Mouse (Mus musculus): ENCODE data around the gene Itsn1. TPM values are rescaled to one million over a fixed set of nuclear protein-coding genes. Genes with fewer than 3 reads are reported as not detected.

The Itsn1 gene
- polyA plus RNA-seq, 1 experiment from 2014 or later: 18.1 TPM

- Histone ChIP-seq H3K9me3 (replicated peaks; ENCODE audit: control insufficient read depth, low read length) (no peaks in the 10 kb centered on the region), H3K36me3 (ENCODE audit: control insufficient read depth, insufficient read depth, low read length) (no peaks in the 10 kb centered on the region), H3K4me1 (ENCODE audit: control insufficient read depth, insufficient read depth, low read length) (no peaks in the 10 kb centered on the region), H3K4me2 (ENCODE audit: low read depth, low read length) (no peak overlapping the region), H3K4me3 (replicated peaks; ENCODE audit: low read length) (no peak overlapping the region), H3K27me3 (ENCODE audit: control insufficient read depth, insufficient read depth, low read length) (no peaks in the 10 kb centered on the region), H3K9ac (ENCODE audit: low read length) (no peak overlapping the region), H3K27ac (ENCODE audit: low read length) (no peak overlapping the region)
- WGBS: 87% methylated on average over 8 of the region's 8 CpGs
- no peak for ATAC-seq (ENCODE audit: insufficient read depth, low FRiP score)
Observed at GRCm38 (mm10) chr16:91954766-91955165, 225.7 kb downstream of the Itsn1 start.

DNA sequence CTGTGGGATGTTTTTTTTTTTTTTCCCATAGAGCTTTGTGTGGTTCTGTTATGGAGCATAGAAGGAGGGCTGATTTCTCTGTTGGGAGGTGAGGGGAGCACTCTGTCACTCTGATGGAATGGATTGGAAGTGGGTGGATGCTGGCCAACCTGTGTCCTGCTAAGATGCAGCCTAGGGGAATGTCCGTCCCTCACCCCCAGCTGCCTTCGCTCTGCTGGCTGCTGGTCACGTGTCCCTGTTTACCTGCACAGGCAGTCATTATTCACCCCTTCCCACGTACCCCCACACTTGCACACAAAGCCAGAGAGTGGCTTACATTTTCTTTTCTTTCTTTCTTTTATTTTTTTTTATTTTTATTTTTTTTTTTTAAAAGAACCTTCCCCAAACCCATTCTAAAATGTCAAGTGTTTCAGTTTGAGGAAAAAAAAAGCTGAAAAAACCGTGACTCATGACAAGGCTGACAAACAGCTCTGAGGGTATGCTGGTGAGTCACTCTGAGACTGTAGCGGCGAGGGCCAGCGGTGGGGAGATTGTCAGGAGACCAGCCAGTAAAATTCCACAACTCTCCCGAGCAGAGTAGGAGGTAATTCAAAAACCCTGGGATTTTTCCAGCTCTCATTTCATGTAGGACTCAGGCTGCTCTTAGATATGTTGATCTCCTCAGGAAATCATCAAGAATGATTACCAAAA, 233.3 kb downstream of the Itsn1 start:
- Histone ChIP-seq H3K9ac (ENCODE audit: low read length) (0 out of 2 replicates have a peak overlapping the region, but pooled peaks have one; percentile 42), H3K27ac (ENCODE audit: low read length) (no peak overlapping the region; the same call in 1 of the 2 replicates), H3K4me1 (ENCODE audit: control insufficient read depth, insufficient read depth, low read length) (peaks cover 9% of the 10 kb centered on the region; the same call in 1 of the 2 replicates), H3K4me2 (ENCODE audit: low read depth, low read length) (peak overlapping the region; percentile 39), H3K4me3 (replicated peaks; ENCODE audit: low read length) (peak overlapping the region; percentile 18), H3K36me3 (ENCODE audit: control insufficient read depth, insufficient read depth, low read length) (no peaks in the 10 kb centered on the region), H3K27me3 (ENCODE audit: control insufficient read depth, insufficient read depth, low read length) (no peaks in the 10 kb centered on the region), H3K9me3 (replicated peaks; ENCODE audit: control insufficient read depth, low read length) (no peaks in the 10 kb centered on the region)
- ATAC-seq (ENCODE audit: insufficient read depth, low FRiP score): peak; percentile 68
- 8% methylated on average over 9 of the region's 9 CpGs for WGBS

DNA sequence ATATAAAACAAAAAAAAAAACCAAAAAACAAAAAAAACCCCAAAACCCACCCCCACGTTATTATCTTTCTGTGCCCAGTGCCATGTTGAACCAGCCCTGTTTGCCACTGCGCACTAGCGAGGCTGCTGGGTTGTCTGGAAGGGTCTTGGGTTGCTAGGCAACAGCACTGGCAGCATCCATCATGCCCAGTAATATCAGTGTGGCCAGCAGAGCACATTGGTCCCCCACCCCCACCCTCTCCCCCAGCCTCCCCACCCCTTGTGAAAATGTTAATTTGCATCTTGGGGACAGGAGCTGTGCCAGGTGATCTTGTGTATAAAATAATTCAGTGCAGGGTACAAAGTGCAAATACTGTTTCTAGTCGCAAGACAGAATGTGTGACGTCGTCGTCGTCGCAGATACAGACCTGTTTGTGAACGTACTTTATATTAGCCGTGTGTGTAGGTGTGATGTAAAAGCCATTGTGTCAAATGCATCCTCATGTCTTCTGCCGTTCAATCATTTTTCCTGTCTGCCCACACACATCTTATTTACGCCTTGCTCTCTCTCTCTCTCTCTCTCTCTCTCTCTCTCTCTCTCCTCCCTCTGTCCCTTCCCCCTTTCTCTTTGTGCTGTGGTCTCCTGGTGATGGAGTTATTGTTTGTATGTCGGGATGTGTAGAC, 233.9 kb downstream of the Itsn1 start:
- no peak overlapping the region for H3K27ac ChIP-seq (ENCODE audit: low read length)
- H3K9ac ChIP-seq (ENCODE audit: low read length): no peak overlapping the region
- no peak overlapping the region for H3K4me3 ChIP-seq (replicated peaks; ENCODE audit: low read length)
- no peaks in the 10 kb centered on the region for H3K9me3 ChIP-seq (replicated peaks; ENCODE audit: control insufficient read depth, low read length)
- H3K27me3 ChIP-seq (ENCODE audit: control insufficient read depth, insufficient read depth, low read length): no peaks in the 10 kb centered on the region
- WGBS: 34% methylated on average over 14 of the region's 14 CpGs
- peak overlapping the region; percentile 39; the same call in 1 of the 2 replicates for H3K4me2 ChIP-seq (ENCODE audit: low read depth, low read length)
- ATAC-seq (ENCODE audit: insufficient read depth, low FRiP score): peak; percentile 59; the same call in 1 of the 2 replicates
- no peaks in the 10 kb centered on the region for H3K36me3 ChIP-seq (ENCODE audit: control insufficient read depth, insufficient read depth, low read length)
- H3K4me1 ChIP-seq (ENCODE audit: control insufficient read depth, insufficient read depth, low read length): peaks cover 9% of the 10 kb centered on the region; the same call in 1 of the 2 replicates

DNA sequence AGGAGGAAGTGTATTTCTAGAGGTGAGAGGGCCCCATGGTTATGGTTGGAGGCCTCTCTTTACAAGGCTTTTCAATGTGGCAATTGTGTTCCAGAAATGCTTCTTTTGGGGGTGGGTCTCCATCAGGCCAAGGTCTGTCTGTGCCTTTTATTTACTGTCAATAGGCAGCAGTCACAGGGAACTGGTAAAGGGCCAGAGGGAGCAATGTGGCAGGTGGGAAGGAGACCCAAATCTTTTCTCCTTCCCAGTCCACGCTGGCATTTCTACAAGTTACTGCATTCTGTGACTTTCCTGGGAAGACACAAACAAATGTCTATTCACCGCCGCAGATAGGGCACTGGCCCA, 234.4 kb downstream of the Itsn1 start:
- no peaks in the 10 kb centered on the region for H3K9me3 ChIP-seq (replicated peaks; ENCODE audit: control insufficient read depth, low read length)
- no peaks in the 10 kb centered on the region for H3K27me3 ChIP-seq (ENCODE audit: control insufficient read depth, insufficient read depth, low read length)
- no peak overlapping the region for H3K9ac ChIP-seq (ENCODE audit: low read length)
- H3K4me1 ChIP-seq (ENCODE audit: control insufficient read depth, insufficient read depth, low read length): peaks cover 9% of the 10 kb centered on the region; the same call in 1 of the 2 replicates
- H3K36me3 ChIP-seq (ENCODE audit: control insufficient read depth, insufficient read depth, low read length): no peaks in the 10 kb centered on the region
- no peak overlapping the region for H3K27ac ChIP-seq (ENCODE audit: low read length)
- H3K4me2 ChIP-seq (ENCODE audit: low read depth, low read length): no peak overlapping the region
- ATAC-seq (ENCODE audit: insufficient read depth, low FRiP score): no peak
- no peak overlapping the region for H3K4me3 ChIP-seq (replicated peaks; ENCODE audit: low read length)
- 75% methylated on average over 3 of the region's 3 CpGs for WGBS

DNA sequence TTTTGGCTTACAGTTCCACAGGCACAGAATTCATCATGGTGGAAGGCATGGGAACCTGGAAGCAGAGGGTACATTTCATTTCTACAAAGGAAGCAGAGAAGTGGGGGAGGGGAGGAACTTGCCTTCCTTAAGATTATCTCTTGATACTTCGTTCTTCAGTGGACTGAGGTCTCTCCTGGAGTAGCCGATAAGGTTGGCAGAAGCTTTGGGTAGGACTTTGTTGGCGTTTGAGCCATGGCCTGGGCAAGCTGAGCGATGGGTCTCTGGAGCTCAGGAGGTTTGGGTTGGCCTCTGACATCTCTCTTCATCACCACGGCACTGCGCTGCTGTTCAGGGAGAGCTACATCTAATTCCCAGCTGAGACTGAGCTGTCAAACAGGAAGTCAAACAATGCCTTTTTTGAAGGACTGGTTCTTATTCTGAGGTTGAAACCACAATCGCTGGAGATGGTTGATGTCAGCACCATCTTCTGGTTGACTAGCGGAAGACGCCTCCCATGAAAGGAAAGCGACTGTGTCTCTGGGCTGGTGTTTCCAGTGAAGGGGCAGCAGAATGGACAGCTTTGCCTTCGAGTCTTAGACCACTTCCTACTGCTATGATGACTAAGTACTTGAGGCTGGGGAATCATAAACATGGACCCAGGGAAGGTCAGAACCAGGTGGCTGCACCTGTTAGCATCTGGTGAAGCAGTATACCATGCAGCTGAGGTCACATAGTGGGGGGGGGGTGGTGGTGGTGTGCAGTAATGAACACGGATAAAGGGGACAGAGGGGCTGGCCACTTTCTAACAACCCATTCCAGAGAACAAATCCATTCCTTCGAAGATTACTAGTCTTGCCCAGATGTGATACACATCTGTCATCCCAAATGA, 235.5 kb downstream of the Itsn1 start:
- no peak overlapping the region for H3K4me3 ChIP-seq (replicated peaks; ENCODE audit: low read length)
- H3K4me2 ChIP-seq (ENCODE audit: low read depth, low read length): no peak overlapping the region
- no peak overlapping the region for H3K27ac ChIP-seq (ENCODE audit: low read length)
- no peak overlapping the region for H3K9ac ChIP-seq (ENCODE audit: low read length)
- WGBS: 70% methylated on average over 13 of the region's 13 CpGs
- H3K36me3 ChIP-seq (ENCODE audit: control insufficient read depth, insufficient read depth, low read length): no peaks in the 10 kb centered on the region
- no peak for ATAC-seq (ENCODE audit: insufficient read depth, low FRiP score)
- no peaks in the 10 kb centered on the region for H3K9me3 ChIP-seq (replicated peaks; ENCODE audit: control insufficient read depth, low read length)
- peaks cover 9% of the 10 kb centered on the region; the same call in 1 of the 2 replicates for H3K4me1 ChIP-seq (ENCODE audit: control insufficient read depth, insufficient read depth, low read length)
- H3K27me3 ChIP-seq (ENCODE audit: control insufficient read depth, insufficient read depth, low read length): no peaks in the 10 kb centered on the region

DNA sequence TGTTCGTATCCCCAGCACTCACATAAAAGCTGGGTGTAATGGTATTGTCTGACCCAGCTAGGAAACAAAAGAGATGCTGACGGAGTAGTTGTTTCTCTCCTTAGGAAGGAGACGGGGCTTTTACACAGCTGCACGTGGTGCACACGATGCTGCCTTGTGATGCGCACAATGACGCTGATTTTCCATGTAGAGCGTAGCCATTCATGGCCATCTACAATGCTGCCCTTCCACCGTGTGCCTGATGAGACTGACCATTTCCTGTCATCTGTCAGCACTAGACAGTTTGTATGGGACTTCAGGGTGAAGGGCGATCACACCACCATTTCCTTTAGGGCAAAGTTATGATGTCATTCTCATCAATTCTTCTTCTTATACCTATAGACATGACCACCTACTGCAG, 239.6 kb downstream of the Itsn1 start:
- WGBS: 73% methylated on average over 10 of the region's 10 CpGs
- Histone ChIP-seq H3K4me3 (replicated peaks; ENCODE audit: low read length) (no peak overlapping the region), H3K4me1 (ENCODE audit: control insufficient read depth, insufficient read depth, low read length) (no peaks in the 10 kb centered on the region), H3K9me3 (replicated peaks; ENCODE audit: control insufficient read depth, low read length) (no peaks in the 10 kb centered on the region), H3K4me2 (ENCODE audit: low read depth, low read length) (no peak overlapping the region), H3K27me3 (ENCODE audit: control insufficient read depth, insufficient read depth, low read length) (no peaks in the 10 kb centered on the region), H3K27ac (ENCODE audit: low read length) (no peak overlapping the region), H3K36me3 (ENCODE audit: control insufficient read depth, insufficient read depth, low read length) (no peaks in the 10 kb centered on the region), H3K9ac (ENCODE audit: low read length) (no peak overlapping the region)
- ATAC-seq (ENCODE audit: insufficient read depth, low FRiP score): no peak

DNA sequence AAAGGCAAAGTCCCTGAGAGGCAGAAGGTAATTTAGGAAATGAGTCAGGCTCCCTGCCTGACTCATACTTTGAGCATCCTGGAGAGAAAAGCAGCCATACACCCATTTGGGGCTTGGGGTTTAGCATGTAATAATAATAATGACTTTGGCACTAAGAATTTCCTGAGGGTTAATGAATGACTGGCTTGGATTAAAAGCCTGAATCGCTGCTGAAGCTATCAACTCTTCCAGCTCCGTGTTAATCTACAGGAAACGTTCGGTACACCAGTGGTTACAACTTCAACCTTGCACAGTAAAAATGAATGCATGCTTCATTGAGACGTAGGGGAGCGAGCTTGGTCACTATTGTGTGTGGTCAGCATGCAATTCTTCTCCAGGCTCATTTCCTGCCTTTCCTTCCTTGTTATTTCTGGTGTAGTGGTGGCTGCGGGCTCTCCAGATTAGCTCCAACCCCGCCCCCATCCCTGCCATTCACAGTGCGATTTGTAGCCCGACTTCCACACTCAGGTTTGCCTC, 240.5 kb downstream of the Itsn1 start:
- no peak overlapping the region for H3K27ac ChIP-seq (ENCODE audit: low read length)
- H3K9ac ChIP-seq (ENCODE audit: low read length): no peak overlapping the region
- H3K4me2 ChIP-seq (ENCODE audit: low read depth, low read length): no peak overlapping the region
- WGBS: 49% methylated on average over 10 of the region's 10 CpGs
- no peak overlapping the region for H3K4me3 ChIP-seq (replicated peaks; ENCODE audit: low read length)
- ATAC-seq (ENCODE audit: insufficient read depth, low FRiP score): peak; percentile 29; the same call in 1 of the 2 replicates
- H3K36me3 ChIP-seq (ENCODE audit: control insufficient read depth, insufficient read depth, low read length): no peaks in the 10 kb centered on the region
- no peaks in the 10 kb centered on the region for H3K9me3 ChIP-seq (replicated peaks; ENCODE audit: control insufficient read depth, low read length)
- no peaks in the 10 kb centered on the region for H3K4me1 ChIP-seq (ENCODE audit: control insufficient read depth, insufficient read depth, low read length)
- no peaks in the 10 kb centered on the region for H3K27me3 ChIP-seq (ENCODE audit: control insufficient read depth, insufficient read depth, low read length)
